Mouse (Mus musculus) myocyte (in vitro differentiated cells): ENCODE data around the gene Fam149a. TPM values are rescaled to one million over a fixed set of nuclear protein-coding genes. Genes with fewer than 3 reads are reported as not detected.

Experiments
- H3K27me3 ChIP-seq: one replicate; pipeline ENCODE4 v1.6.1; 2011; ENCODE audit not compliant: control insufficient read depth, insufficient read depth, insufficient read length
- H3K36me3 ChIP-seq: one replicate; pipeline ENCODE4 v1.6.1; 2011; ENCODE audit not compliant: control insufficient read depth, insufficient read depth
- H3K4me2 ChIP-seq: one replicate; pipeline ENCODE4 v1.6.1; 2011; ENCODE audit warnings: low read depth, control low read depth
- H3K4me3 ChIP-seq: one replicate; pipeline ENCODE4 v1.5.1; 2011; ENCODE audit warnings: mild to moderate bottlenecking, control low read depth, moderate library complexity
- H3K79me2 ChIP-seq: one replicate; pipeline ENCODE4 v1.6.1; 2011; ENCODE audit not compliant: control insufficient read depth, insufficient read depth
- H3ac ChIP-seq: one replicate; pipeline ENCODE4 v1.6.1; 2011; ENCODE audit not compliant: control insufficient read depth, insufficient read length
- CEBPB ChIP-seq: IDR thresholded peaks from 2 replicates; pipeline ENCODE4 v1.6.1; 2011; ENCODE audit warnings: mild to moderate bottlenecking, moderate library complexity; ENCODE audit not compliant: poor library complexity, insufficient read depth, severe bottlenecking
- E2F4 ChIP-seq: IDR thresholded peaks from one replicate; pipeline ENCODE4 v1.6.1; 2011; ENCODE audit warnings: mild to moderate bottlenecking, control low read depth, moderate library complexity; ENCODE audit not compliant: insufficient read depth
- MAX ChIP-seq: IDR thresholded peaks from one replicate; pipeline ENCODE4 v1.6.1; 2011; ENCODE audit warnings: low read depth, mild to moderate bottlenecking, control low read depth
- MYOD1 ChIP-seq, 3 experiments: IDR thresholded peaks; one replicate each; pipeline ENCODE4 v1.6.1; 2011; ENCODE audit warnings: control low read depth in 2 of 3, low read depth in 2 of 3, mild to moderate bottlenecking in 2 of 3, moderate library complexity in 1 of 3; ENCODE audit not compliant: insufficient read length in 2 of 3, control insufficient read depth in 1 of 3
- MYOG ChIP-seq, 3 experiments: IDR thresholded peaks; one replicate each; pipeline ENCODE4 v1.6.1; 2011; ENCODE audit warnings: control low read depth in 2 of 3, low read depth in 2 of 3, mild to moderate bottlenecking in 2 of 3; ENCODE audit not compliant: insufficient read length in 2 of 3, control insufficient read depth in 1 of 3, insufficient read depth in 1 of 3
- POLR2A ChIP-seq: IDR thresholded peaks from one replicate; pipeline ENCODE4 v1.6.1; 2011; ENCODE audit warnings: low read depth, mild to moderate bottlenecking, control low read depth, moderate library complexity; ENCODE audit not compliant: insufficient read length
- POLR2AphosphoS2 ChIP-seq: IDR thresholded peaks from one replicate; pipeline ENCODE4 v1.6.1; 2011; ENCODE audit warnings: low read depth, control low read depth; ENCODE audit not compliant: insufficient read length
- REST ChIP-seq: IDR thresholded peaks from one replicate; pipeline ENCODE4 v1.6.1; 2011; ENCODE audit warnings: mild to moderate bottlenecking, control low read depth, moderate library complexity; ENCODE audit not compliant: insufficient read depth, insufficient read length
- SRF ChIP-seq: IDR thresholded peaks from one replicate; pipeline ENCODE4 v1.6.1; 2011; ENCODE audit warnings: low read depth; ENCODE audit not compliant: control insufficient read depth, insufficient read length
- TCF12 ChIP-seq: IDR thresholded peaks from one replicate; pipeline ENCODE4 v1.6.1; 2011; ENCODE audit warnings: mild to moderate bottlenecking, control low read depth; ENCODE audit not compliant: poor library complexity, insufficient read depth, severe bottlenecking
- TCF3 ChIP-seq: IDR thresholded peaks from one replicate; pipeline ENCODE4 v1.6.1; 2011; ENCODE audit warnings: low read depth, control low read depth; ENCODE audit not compliant: insufficient read length
- USF1 ChIP-seq: IDR thresholded peaks from one replicate; pipeline ENCODE4 v1.6.1; 2011; ENCODE audit warnings: low read depth, mild to moderate bottlenecking, control low read depth, moderate library complexity
- polyA plus RNA-seq: library from polyadenylated mRNA; unstranded; fragments of >200 nt; fragmentation: generic; extraction: Trizol; gene quantifications from one replicate; pipeline ENCODE4 v1.2.1, GENCODE M21; 2012; ENCODE audit warnings: missing spikeins

Fam149a gene
- polyA plus RNA-seq, result 0.59 TPM

GRCm38 (mm10) chr8:45381963-45382347 lies at the start of gene Fam149a:
TSS of gene Fam149a (minus strand) at chr8:45382291.
- H3K4me3 ChIP-seq, result no peak within 1 kb of the TSS
- no peaks in the 10 kb centered on the region for H3K79me2 ChIP-seq
- no peak for TF ChIP-seq MAX
- no peak for TF ChIP-seq SRF
- no peak for TF ChIP-seq POLR2AphosphoS2
- no peak for TF ChIP-seq MYOD1 (IDR thresholded peaks at IDR 0.05; ENCODE audit: control insufficient read depth in 1 of 3, insufficient read length in 2 of 3, low read depth in 2 of 3)
- TF ChIP-seq TCF12, result no peak
- TF ChIP-seq USF1, result no peak
- TF ChIP-seq POLR2A, result no peak
- no peak for TF ChIP-seq E2F4
- no peak for TF ChIP-seq MYOG (IDR thresholded peaks at IDR 0.05; ENCODE audit: control insufficient read depth in 1 of 3, insufficient read depth in 1 of 3, insufficient read length in 2 of 3, low read depth in 2 of 3)
- no peak for TF ChIP-seq REST
- no peak for TF ChIP-seq TCF3
- TF ChIP-seq CEBPB, result no peak

GRCm38 (mm10) chr8:45420151-45420550 lies 38.1 kb upstream of the Fam149a start:
- H3K4me2 ChIP-seq, result no peak overlapping the region
- no peak overlapping the region for H3ac ChIP-seq
- TF ChIP-seq MYOG (IDR thresholded peaks at IDR 0.05; ENCODE audit: control insufficient read depth in 1 of 3, insufficient read depth in 1 of 3, insufficient read length in 2 of 3, low read depth in 2 of 3) (no peak), CEBPB (no peak), USF1 (no peak), POLR2A (no peak), E2F4 (no peak), POLR2AphosphoS2 (no peak), TCF12 (no peak), MYOD1 (IDR thresholded peaks at IDR 0.05; ENCODE audit: control insufficient read depth in 1 of 3, insufficient read length in 2 of 3, low read depth in 2 of 3) (no peak), MAX (no peak), SRF (no peak), TCF3 (no peak), REST (no peak)
- no peaks in the 10 kb centered on the region for H3K79me2 ChIP-seq
- no peaks in the 10 kb centered on the region for H3K36me3 ChIP-seq
- no peaks in the 10 kb centered on the region for H3K27me3 ChIP-seq
- no peak overlapping the region for H3K4me3 ChIP-seq

More at GRCm38 (mm10) chr8:45381963-45382347, at the start of gene Fam149a:
- Histone ChIP-seq H3K27me3 (peaks cover 15% of the 10 kb centered on the region), H3ac (no peak within 1 kb of the TSS), H3K4me2 (no peak within 1 kb of the TSS), H3K36me3 (no peaks in the 10 kb centered on the region)

GRCm38 (mm10) chr8:45414965-45415364 lies 32.9 kb upstream of the Fam149a start:
- H3K4me2 ChIP-seq, result no peak overlapping the region
- no peak overlapping the region for H3K4me3 ChIP-seq
- H3K79me2 ChIP-seq, result no peaks in the 10 kb centered on the region
- no peaks in the 10 kb centered on the region for H3K36me3 ChIP-seq
- no peak for TF ChIP-seq SRF
- no peak for TF ChIP-seq MAX
- TF ChIP-seq CEBPB, result no peak
- TF ChIP-seq REST, result no peak
- TF ChIP-seq E2F4, result no peak
- no peak for TF ChIP-seq POLR2AphosphoS2
- TF ChIP-seq POLR2A, result no peak
- no peak for TF ChIP-seq MYOG (IDR thresholded peaks at IDR 0.05; ENCODE audit: control insufficient read depth in 1 of 3, insufficient read depth in 1 of 3, insufficient read length in 2 of 3, low read depth in 2 of 3)
- no peak for TF ChIP-seq TCF3
- no peak for TF ChIP-seq USF1
- no peak for TF ChIP-seq TCF12
- no peak for TF ChIP-seq MYOD1 (IDR thresholded peaks at IDR 0.05; ENCODE audit: control insufficient read depth in 1 of 3, insufficient read length in 2 of 3, low read depth in 2 of 3)
- H3K27me3 ChIP-seq, result peaks cover 5% of the 10 kb centered on the region
- no peak overlapping the region for H3ac ChIP-seq

- no peaks in the 10 kb centered on the region for H3K36me3 ChIP-seq
- no peaks in the 10 kb centered on the region for H3K79me2 ChIP-seq
- H3K4me3 ChIP-seq, result peak within 1 kb of the TSS; percentile 29
- H3K4me2 ChIP-seq, result peak within 1 kb of the TSS; percentile 88
- peaks cover 5% of the 10 kb centered on the region for H3K27me3 ChIP-seq
- no peak within 1 kb of the TSS for H3ac ChIP-seq
- TF ChIP-seq MYOG (IDR thresholded peaks at IDR 0.05; ENCODE audit: control insufficient read depth in 1 of 3, insufficient read depth in 1 of 3, insufficient read length in 2 of 3, low read depth in 2 of 3) (no peak), TCF3 (no peak), REST (no peak), POLR2A (no peak), TCF12 (no peak), USF1 (no peak), E2F4 (no peak), MYOD1 (IDR thresholded peaks at IDR 0.05; ENCODE audit: control insufficient read depth in 1 of 3, insufficient read length in 2 of 3, low read depth in 2 of 3) (no peak)
Observed at GRCm38 (mm10) chr8:45410882-45411281, 28.8 kb upstream of the Fam149a start, which contains the start of gene Tlr3. TSS of gene Tlr3 (minus strand) at chr8:45411080.
